Mouse (Mus musculus) forebrain, embryonic 13.5 days (tissue): ENCODE measurements around the gene Nipbl. TPM values are rescaled to one million over a fixed set of nuclear protein-coding genes. Genes with fewer than 3 reads are reported as not detected.

Source experiments
- ATAC-seq: fragments of 200-750 bp; cut with Nextera tagmentation; 2 replicates; pipeline ENCODE4 v1.8.0; 2017
- H3K27ac ChIP-seq: fragments of 300-500 bp; sonication (generic); 2 replicates; pipeline ENCODE4 v1.5.1; 2015; ENCODE audit warnings: inconsistent platforms, mild to moderate bottlenecking, moderate library complexity
- H3K27me3 ChIP-seq: fragments of 300-500 bp; sonication (generic); 2 replicates; pipeline ENCODE4 v1.6.1; 2015; ENCODE audit warnings: mild to moderate bottlenecking, inconsistent platforms
- H3K36me3 ChIP-seq: fragments of 300-500 bp; sonication (generic); 2 replicates; pipeline ENCODE4 v1.6.1; 2015; ENCODE audit warnings: mild to moderate bottlenecking, inconsistent platforms; ENCODE audit not compliant: poor library complexity, severe bottlenecking
- H3K4me1 ChIP-seq: fragments of 300-500 bp; sonication (generic); 2 replicates; pipeline ENCODE4 v1.6.1; 2015; ENCODE audit warnings: inconsistent platforms
- H3K4me2 ChIP-seq: fragments of 300-500 bp; sonication (generic); 2 replicates; pipeline ENCODE4 v1.6.1; 2015; ENCODE audit warnings: inconsistent platforms, mild to moderate bottlenecking, moderate library complexity
- H3K4me3 ChIP-seq: fragments of 300-500 bp; sonication (generic); 2 replicates; pipeline ENCODE4 v1.5.1; 2015; ENCODE audit warnings: mild to moderate bottlenecking, inconsistent platforms
- H3K9ac ChIP-seq: fragments of 300-500 bp; sonication (generic); 2 replicates; pipeline ENCODE4 v1.6.1; 2015; ENCODE audit warnings: mild to moderate bottlenecking, inconsistent platforms
- H3K9me3 ChIP-seq: fragments of 300-500 bp; sonication (generic); replicated peaks from 2 replicates; pipeline ENCODE4 v1.6.1; 2016; ENCODE audit warnings: inconsistent platforms
- WGBS: fragments of 180-500 bp; shearing (Covaris S2); methylation state at CpG from one replicate; pipeline ENCODE4 v1.1.7; 2015; 5-methylcytosine and 5-hydroxymethylcytosine counted together
- polyA plus RNA-seq: library from polyadenylated mRNA; unstranded; fragments of >200 nt; fragmentation: Nextera tagmentation; extraction: Ambion mirVana; gene quantifications from 2 replicates; pipeline ENCODE4 v1.2.1, GENCODE M21; 2015

Gene Nipbl
- polyA plus RNA-seq, 1 experiment from 2014 or later: 21.6 TPM

DNA sequence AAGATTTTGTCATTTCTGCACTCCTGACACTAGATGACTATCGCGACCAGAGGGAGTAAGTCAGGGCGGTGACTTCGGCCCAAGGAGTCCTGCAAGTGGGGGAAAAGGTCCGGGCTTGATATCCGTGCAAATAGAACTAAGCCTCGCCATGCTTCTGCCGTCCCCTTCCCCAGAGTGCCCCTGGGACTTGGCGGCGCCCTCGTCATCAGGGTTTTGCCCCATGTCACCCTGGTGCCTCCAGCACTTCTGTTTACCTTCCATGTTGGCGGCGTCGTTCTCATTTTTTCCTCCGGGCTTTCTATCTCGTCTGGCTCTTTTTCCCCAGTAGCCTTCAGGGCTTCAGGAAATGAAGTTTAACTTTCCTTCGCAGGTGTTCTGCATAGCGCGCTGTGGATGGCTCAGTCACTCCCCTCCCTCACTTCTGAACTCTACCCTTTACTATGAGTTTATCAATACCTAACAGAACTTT lies 1.7 kb upstream of the Nipbl start:
- H3K27ac ChIP-seq: no peak overlapping the region; the same call in 1 of the 2 replicates
- WGBS: under 1% methylated on average over 19 of the region's 19 CpGs
- H3K4me1 ChIP-seq: peaks cover 41% of the 10 kb centered on the region
- no peaks in the 10 kb centered on the region for H3K36me3 ChIP-seq
- ATAC-seq: no peak
- H3K9ac ChIP-seq: peak overlapping the region; percentile 99
- H3K4me2 ChIP-seq: peak overlapping the region; percentile 80
- no peaks in the 10 kb centered on the region for H3K27me3 ChIP-seq
- H3K4me3 ChIP-seq: peak overlapping the region; percentile 85
- H3K9me3 ChIP-seq: no peaks in the 10 kb centered on the region

DNA sequence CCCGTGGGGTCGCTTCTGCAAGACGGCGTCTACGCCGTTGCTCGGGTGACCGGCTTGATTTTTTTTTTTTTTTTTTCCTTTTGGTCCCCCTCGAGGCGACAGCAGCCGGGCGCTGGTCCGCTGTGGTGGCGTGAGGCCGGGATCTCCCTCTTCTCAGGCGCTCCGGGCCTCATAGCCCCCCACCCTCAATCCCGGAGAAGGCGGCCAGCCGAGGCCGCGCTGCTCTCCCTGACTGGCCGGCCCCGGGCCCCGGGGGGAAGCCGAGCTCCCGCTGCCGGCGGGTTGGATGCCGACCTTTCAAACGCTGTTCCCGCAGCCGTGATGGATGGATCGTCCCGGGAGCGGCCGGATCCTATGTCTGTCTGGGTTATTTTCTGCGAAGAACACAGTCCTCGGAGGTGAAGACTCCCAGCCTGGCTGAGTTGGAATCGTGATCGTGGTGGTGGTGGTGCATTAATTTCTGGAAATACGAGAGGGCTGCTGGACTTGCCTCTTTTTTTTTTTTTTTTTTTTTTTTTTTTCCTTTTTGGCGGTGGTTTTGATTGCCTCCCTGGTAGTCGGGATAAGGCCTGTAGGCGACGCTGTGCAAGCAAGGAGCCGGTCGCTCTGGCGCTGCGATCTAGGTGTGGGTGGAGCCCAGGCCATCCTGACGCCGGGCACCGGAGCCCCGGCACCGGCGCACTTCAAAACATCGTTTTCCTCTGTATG lies 781 bp upstream of the Nipbl start:
- H3K4me3 ChIP-seq: peak overlapping the region; percentile 85
- H3K9me3 ChIP-seq: no peaks in the 10 kb centered on the region
- no peaks in the 10 kb centered on the region for H3K36me3 ChIP-seq
- peak; percentile 68 for ATAC-seq
- no peaks in the 10 kb centered on the region for H3K27me3 ChIP-seq
- H3K4me1 ChIP-seq: peaks cover 41% of the 10 kb centered on the region
- WGBS: under 1% methylated on average over 43 of the region's 57 CpGs
- H3K4me2 ChIP-seq: peak overlapping the region; percentile 80
- peak overlapping the region; percentile 98 for H3K27ac ChIP-seq
- H3K9ac ChIP-seq: peak overlapping the region; percentile 99

DNA sequence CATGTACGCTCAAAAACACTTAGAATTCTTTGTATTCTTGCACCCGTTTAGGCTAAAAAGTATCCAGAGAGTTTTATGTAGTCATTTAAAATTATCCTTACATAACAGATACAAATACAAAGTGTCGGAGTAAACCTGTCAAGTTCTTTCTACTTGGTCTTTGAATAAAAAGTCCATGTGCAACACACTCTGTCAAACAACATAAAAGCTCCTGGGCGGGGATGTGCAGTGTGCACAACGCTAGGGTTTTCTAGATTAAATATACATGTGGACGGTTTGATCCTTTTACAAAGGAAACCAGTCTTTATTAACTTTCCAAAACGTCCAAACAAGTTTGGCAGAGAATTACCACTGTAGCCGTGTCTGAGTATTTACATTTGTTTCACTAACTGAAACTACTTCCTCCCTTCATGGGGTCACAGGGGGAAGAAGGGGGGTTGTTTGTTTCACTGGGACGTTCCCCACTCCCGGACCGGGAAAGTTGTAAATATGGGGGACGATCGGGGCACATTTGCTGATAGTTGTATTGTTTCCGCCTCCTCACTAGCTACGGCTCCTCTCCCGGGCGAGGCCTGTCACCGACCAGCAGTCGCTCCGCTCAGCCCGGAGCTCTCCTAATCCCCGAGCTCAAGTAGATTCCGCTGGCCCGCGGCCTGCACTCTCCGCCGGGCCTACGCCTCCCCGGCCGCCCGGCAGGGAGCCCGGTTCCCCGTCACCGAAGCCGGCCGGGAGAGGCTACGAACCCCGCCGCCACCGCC lies 916 bp downstream of the Nipbl start:
- ATAC-seq: peak; percentile 63
- peaks cover 37% of the 10 kb centered on the region for H3K4me1 ChIP-seq
- H3K4me2 ChIP-seq: peak overlapping the region; percentile 80
- peak overlapping the region; percentile 98 for H3K27ac ChIP-seq
- H3K9ac ChIP-seq: peak overlapping the region; percentile 99
- no peaks in the 10 kb centered on the region for H3K36me3 ChIP-seq
- H3K27me3 ChIP-seq: no peaks in the 10 kb centered on the region
- peak overlapping the region; percentile 85 for H3K4me3 ChIP-seq
- under 1% methylated on average over 40 of the region's 40 CpGs for WGBS
- H3K9me3 ChIP-seq: no peaks in the 10 kb centered on the region

DNA sequence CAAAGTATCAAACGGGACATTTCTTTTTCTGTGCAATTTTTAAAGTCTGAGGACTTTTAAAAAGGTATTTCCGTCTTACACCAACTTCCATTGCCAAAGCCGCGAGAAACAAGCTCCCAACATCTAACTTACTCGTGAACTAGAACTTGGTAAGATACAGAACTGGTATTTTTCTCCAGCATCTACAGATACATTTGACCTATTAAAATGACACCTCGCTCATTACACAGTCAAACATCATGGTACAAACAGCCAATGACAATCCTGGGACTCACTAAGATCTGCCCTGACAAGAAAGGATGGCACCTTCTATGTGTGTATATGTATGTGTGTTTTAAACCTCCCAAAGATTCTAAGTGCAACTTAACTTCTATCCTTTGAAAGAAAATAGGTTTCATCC lies 1.5 kb downstream of the Nipbl start:
- H3K4me1 ChIP-seq: peaks cover 34% of the 10 kb centered on the region
- no peak overlapping the region; the same call in 1 of the 2 replicates for H3K27ac ChIP-seq
- H3K27me3 ChIP-seq: no peaks in the 10 kb centered on the region
- under 1% methylated on average over 6 of the region's 6 CpGs for WGBS
- H3K9ac ChIP-seq: peak overlapping the region; percentile 99
- H3K4me3 ChIP-seq: peak overlapping the region; percentile 85
- H3K4me2 ChIP-seq: peak overlapping the region; percentile 80
- no peaks in the 10 kb centered on the region for H3K36me3 ChIP-seq
- no peaks in the 10 kb centered on the region for H3K9me3 ChIP-seq
- ATAC-seq: no peak

DNA sequence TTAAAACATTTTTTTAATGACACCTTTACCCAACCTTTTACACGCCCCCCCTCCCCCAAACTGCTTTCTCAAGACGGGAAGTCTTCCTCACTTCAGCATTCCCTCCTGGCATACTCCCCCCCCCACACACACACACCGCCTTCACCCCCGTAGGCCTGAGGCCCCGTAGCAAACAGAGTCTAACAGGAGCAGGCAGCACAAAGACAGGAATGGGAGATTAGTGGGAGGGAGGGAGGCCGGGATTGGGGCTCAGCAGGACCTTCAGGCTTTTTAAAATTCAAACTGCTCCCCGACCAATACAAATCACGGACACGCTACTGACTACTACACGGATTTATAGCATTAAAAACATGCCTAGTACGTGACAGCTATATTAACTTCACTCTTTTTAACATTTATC lies 2.1 kb downstream of the Nipbl start:
- Histone ChIP-seq H3K4me1 (peaks cover 28% of the 10 kb centered on the region), H3K9ac (peak overlapping the region; percentile 99), H3K4me3 (peak overlapping the region; percentile 85), H3K9me3 (no peaks in the 10 kb centered on the region), H3K27ac (peak overlapping the region; percentile 25), H3K36me3 (no peaks in the 10 kb centered on the region), H3K27me3 (no peaks in the 10 kb centered on the region), H3K4me2 (peak overlapping the region; percentile 80)
- 2% methylated on average over 11 of the region's 11 CpGs for WGBS
- no peak for ATAC-seq

DNA sequence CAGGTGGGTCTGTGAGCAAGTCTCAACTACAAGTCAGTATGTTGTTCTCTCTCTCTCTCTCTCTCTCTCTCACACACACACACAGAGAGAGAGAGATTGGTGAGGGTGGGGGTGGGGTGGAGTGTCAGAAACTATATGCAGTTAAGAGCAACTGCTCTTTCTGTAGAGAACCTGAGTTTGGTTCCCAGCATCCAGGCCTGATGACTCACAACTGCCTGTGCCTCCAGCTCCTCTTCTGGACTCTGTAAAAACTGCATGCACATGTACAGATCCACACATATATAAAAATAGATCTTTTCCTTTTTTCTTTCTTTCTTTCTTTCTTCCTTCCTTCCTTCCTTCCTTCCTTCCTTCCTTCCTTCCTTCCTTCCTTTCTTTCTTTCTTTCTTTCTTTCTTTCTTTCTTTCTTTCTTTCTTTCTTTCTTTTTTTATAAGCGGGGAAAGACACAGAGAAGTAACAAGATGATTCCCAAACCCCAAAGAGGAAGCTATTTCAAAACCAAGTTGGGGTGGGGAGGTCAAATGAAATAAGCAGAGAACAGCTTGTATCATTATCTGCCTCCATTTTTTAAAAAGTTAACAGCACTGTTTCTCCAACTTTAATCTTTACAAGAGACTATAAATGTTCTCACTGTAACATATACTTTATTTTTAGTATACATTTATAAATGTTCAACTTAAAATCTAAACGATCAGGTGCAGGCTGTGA lies 10.9 kb downstream of the Nipbl start:
- no peaks in the 10 kb centered on the region; the same call in 1 of the 2 replicates for H3K4me1 ChIP-seq
- ATAC-seq: no peak
- H3K27me3 ChIP-seq: no peaks in the 10 kb centered on the region
- H3K9ac ChIP-seq: no peak overlapping the region
- no peaks in the 10 kb centered on the region for H3K36me3 ChIP-seq
- no peaks in the 10 kb centered on the region for H3K9me3 ChIP-seq
- 90% methylated on average over 2 of the region's 2 CpGs for WGBS
- no peak overlapping the region for H3K4me3 ChIP-seq
- H3K27ac ChIP-seq: no peak overlapping the region
- H3K4me2 ChIP-seq: no peak overlapping the region

DNA sequence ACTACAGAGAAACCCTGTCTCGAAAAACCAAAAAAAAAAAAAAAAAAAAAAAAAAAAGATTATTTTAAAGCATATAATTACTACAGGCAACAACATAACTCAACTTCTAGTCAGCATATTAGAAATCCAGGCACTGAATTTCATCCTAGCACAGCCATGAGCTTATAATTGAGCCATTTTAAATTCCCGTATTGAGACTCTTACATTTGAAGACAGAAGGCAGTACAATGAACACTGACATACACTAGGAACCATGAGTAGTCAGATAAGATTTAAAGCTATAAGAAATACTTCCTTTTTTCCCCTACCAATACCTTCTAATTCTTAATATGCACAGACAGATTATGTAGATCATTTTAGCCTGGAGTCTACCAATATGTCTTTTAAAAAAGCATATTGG lies 11.7 kb downstream of the Nipbl start:
- no peak for ATAC-seq
- no peak overlapping the region for H3K4me3 ChIP-seq
- no peak overlapping the region for H3K27ac ChIP-seq
- no peaks in the 10 kb centered on the region; the same call in 1 of the 2 replicates for H3K4me1 ChIP-seq
- no peak overlapping the region for H3K4me2 ChIP-seq
- H3K36me3 ChIP-seq: no peaks in the 10 kb centered on the region
- WGBS: 81% methylated on average over 1 of the region's 2 CpGs
- H3K9me3 ChIP-seq: no peaks in the 10 kb centered on the region
- no peaks in the 10 kb centered on the region for H3K27me3 ChIP-seq
- no peak overlapping the region for H3K9ac ChIP-seq

DNA sequence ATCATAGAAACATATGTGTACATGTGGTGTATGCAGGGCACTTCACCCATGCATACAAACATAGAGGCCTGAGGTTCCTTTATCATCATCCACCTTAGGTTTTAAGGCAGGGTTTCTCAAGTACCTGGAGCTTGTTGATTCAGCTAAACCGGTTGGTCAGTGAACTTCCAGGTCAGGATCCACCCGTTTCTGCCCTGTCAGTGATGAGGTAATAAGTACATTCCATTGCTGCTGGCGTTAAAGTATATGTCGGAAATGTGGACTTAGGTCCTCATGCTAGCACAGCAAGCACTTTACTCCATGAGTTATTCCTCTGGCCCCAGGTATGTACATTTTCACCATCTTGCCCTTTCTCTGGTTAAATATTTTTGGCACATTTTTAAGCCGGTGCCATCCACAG lies 14.8 kb downstream of the Nipbl start:
- no peak for ATAC-seq

DNA sequence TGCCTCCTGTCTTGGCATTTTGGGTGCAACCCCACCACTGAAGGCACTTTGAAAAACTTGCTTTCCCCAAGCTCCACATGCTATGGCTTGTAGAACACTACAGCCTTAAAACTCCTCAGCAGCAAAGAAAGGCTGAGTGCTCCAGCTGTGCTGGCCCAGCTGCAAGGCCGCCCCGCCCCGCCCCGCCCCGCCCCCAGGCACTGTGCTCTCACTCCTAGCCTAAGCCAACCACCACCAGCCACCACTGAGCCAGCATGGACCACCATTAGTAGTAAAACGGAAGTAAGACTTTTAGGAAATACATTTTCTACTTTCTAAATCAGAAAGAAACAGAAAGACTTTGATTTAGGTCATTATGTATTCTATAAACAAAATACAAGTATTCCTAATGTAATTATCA lies 23.4 kb downstream of the Nipbl start:
- no peak overlapping the region for H3K4me2 ChIP-seq
- no peaks in the 10 kb centered on the region for H3K36me3 ChIP-seq
- 25% methylated on average over 6 of the region's 6 CpGs for WGBS
- no peaks in the 10 kb centered on the region for H3K9me3 ChIP-seq
- no peak overlapping the region for H3K27ac ChIP-seq
- no peak for ATAC-seq
- no peaks in the 10 kb centered on the region for H3K4me1 ChIP-seq
- H3K9ac ChIP-seq: no peak overlapping the region
- H3K27me3 ChIP-seq: no peaks in the 10 kb centered on the region
- no peak overlapping the region for H3K4me3 ChIP-seq

More for the DNA sequence above, 14.8 kb downstream of the Nipbl start:
- Histone ChIP-seq H3K27ac (no peak overlapping the region), H3K9me3 (no peaks in the 10 kb centered on the region), H3K4me2 (no peak overlapping the region), H3K4me3 (no peak overlapping the region), H3K9ac (no peak overlapping the region), H3K27me3 (no peaks in the 10 kb centered on the region), H3K4me1 (no peaks in the 10 kb centered on the region; the same call in 1 of the 2 replicates), H3K36me3 (no peaks in the 10 kb centered on the region)
- 87% methylated on average over 5 of the region's 5 CpGs for WGBS

DNA sequence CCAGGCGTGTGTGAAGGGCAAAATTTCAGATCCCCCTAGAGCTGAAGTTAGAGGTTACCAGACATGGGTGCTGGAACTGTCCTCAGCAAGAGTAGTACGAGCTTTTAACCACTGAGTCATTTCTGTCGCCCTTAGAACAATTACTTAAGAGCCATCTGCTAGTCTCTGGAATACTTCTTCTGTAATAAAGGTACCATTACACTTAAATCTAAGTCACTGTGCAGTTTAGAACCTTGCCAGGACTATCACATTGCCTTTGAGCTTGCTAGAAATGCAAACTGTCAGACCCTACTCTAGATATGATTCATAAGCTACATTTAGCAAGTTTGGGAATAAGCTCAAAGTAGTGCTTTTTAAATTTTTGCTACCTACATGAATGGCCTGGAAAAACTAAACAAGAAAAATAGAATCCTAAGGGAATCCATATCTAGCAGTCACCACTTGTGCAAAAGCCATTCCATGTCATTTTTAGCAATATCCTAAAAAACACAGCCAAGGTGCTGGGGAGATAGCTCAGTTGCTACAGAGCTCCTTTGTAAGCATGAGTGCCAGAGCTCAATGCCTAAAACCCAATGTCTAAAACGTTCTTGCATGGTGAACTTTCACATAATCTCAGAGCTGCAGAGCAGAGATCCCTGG lies 27.6 kb downstream of the Nipbl start:
- Histone ChIP-seq H3K4me3 (no peak overlapping the region), H3K9me3 (no peaks in the 10 kb centered on the region), H3K27ac (no peak overlapping the region), H3K36me3 (no peaks in the 10 kb centered on the region), H3K9ac (no peak overlapping the region), H3K4me2 (no peak overlapping the region), H3K4me1 (no peaks in the 10 kb centered on the region), H3K27me3 (no peaks in the 10 kb centered on the region)
- 84% methylated on average over 4 of the region's 4 CpGs for WGBS
- no peak for ATAC-seq

DNA sequence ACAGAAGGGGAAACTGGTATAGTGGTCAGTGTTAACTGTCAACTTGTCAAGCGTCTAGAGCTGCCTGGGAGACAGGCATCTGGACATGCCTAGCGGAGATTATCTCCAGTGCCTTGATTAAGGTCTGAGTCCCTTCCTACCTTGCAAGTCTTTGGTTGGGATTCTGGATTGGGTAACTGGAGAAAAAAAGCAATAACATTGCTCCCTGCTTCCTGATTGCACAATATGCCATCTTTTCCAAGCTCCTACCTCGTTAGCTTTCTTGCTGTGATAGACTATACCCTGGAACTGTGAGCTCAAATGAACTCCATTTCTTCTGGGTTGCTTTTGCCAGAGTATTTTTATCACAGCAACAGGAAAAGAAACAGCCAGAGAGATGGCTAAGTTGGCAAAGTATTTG lies 30.9 kb downstream of the Nipbl start:
- 85% methylated on average over 3 of the region's 3 CpGs for WGBS
- no peaks in the 10 kb centered on the region for H3K36me3 ChIP-seq
- H3K4me2 ChIP-seq: no peak overlapping the region
- H3K27me3 ChIP-seq: no peaks in the 10 kb centered on the region
- H3K4me1 ChIP-seq: no peaks in the 10 kb centered on the region
- H3K9me3 ChIP-seq: no peaks in the 10 kb centered on the region
- no peak overlapping the region for H3K27ac ChIP-seq
- no peak for ATAC-seq
- H3K9ac ChIP-seq: no peak overlapping the region
- no peak overlapping the region for H3K4me3 ChIP-seq
